8 mouse cellular contexts compared by ENCODE assay signal in genomic region chr2:31974809-31975371, GRCm38 (mm10). TPM values are rescaled to one million over a fixed set of nuclear protein-coding genes. Genes with fewer than 3 reads are reported as not detected.
DNase-seq lines count a peak whose midpoint lies in the region; ATAC-seq and TF ChIP-seq lines count a peak whose summit lies in the region.

No protein-coding gene starts in this region.

- H3K27ac ChIP-seq in heart, embryonic 15.5 days = peak overlapping the region; percentile 50
- H3K27ac ChIP-seq in ES-E14 (ENCODE audit: insufficient read depth, low read depth, low read length, poor library complexity, severe bottlenecking) (no peak overlapping the region), macrophage (peak overlapping the region; percentile 46)
- H3K27ac ChIP-seq in forebrain, embryonic 16.5 days (ENCODE audit: low read length) = no peak overlapping the region

- no peaks in the 10 kb centered on the region for H3K9me3 ChIP-seq in heart, embryonic 15.5 days (replicated peaks)
- no peaks in the 10 kb centered on the region for H3K9me3 ChIP-seq in ES-E14 (ENCODE audit: control insufficient read depth, insufficient read depth, low read depth, low read length)
- H3K9me3 ChIP-seq in forebrain, embryonic 16.5 days (ENCODE audit: control insufficient read depth, low read length) = no peaks in the 10 kb centered on the region

- H3K4me3 ChIP-seq in heart, embryonic 15.5 days = peak overlapping the region; percentile 75
- H3K4me3 ChIP-seq in ES-E14 (ENCODE audit: insufficient read depth in 1 of 2, low read depth in 1 of 2, low read length in 2 of 2, poor library complexity in 1 of 2, severe bottlenecking in 1 of 2) = peak overlapping the region; percentile 85 to 88
- peak overlapping the region; percentile 76 for H3K4me3 ChIP-seq in forebrain, embryonic 16.5 days (replicated peaks; ENCODE audit: low read length)
- H3K4me3 ChIP-seq in macrophage (ENCODE audit: inconsistent target) = peak overlapping the region; percentile 94

- in situ Hi-C loops in ES-E14 (cut with MboI; ENCODE audit: low sequenced_read_pairs in 2 of 2, unreplicated experiment in 2 of 2) = no loop called here

- no peak for ATAC-seq in heart, embryonic 15.5 days (replicated peaks; ENCODE audit: insufficient number of reproducible peaks, insufficient read depth, low FRiP score, low read depth)
- no peak for ATAC-seq in forebrain, embryonic 16.5 days

- H3K9ac ChIP-seq in heart, embryonic 15.5 days = peak overlapping the region; percentile 89
- peak overlapping the region; percentile 94 for H3K9ac ChIP-seq in ES-E14 (ENCODE audit: insufficient read depth, low read depth, low read length, poor library complexity, severe bottlenecking)
- peak overlapping the region; percentile 83 for H3K9ac ChIP-seq in forebrain, embryonic 16.5 days (replicated peaks; ENCODE audit: low read depth, low read length)

- DNase-seq in heart, adult 18-20 months = no peak
- DNase-seq in ES-E14 (ENCODE audit: low read depth, low spot score) = no peak
- DNase-seq in retina, postnatal 1 day = no peak
- DNase-seq in frontal cortex, postnatal 36 days (ENCODE audit: low spot score in 2 of 2) = no peak
- DNase-seq in embryo, embryonic 10 days (ENCODE audit: low spot score) = no peak

- no peaks in the 10 kb centered on the region for H3K27me3 ChIP-seq in heart, embryonic 15.5 days
- no peaks in the 10 kb centered on the region for H3K27me3 ChIP-seq in forebrain, embryonic 16.5 days (replicated peaks; ENCODE audit: control insufficient read depth, insufficient read depth, low read length)

- H3K36me3 ChIP-seq in heart, embryonic 15.5 days = peaks cover 39% of the 10 kb centered on the region
- H3K36me3 ChIP-seq in ES-E14 (ENCODE audit: control insufficient read depth, insufficient read depth, low read length, poor library complexity, severe bottlenecking) = peaks cover 18% of the 10 kb centered on the region
- peaks cover 17% of the 10 kb centered on the region for H3K36me3 ChIP-seq in forebrain, embryonic 16.5 days (ENCODE audit: control insufficient read depth, insufficient read depth)
- H3K36me3 ChIP-seq in macrophage (ENCODE audit: inconsistent target) = peaks cover 26% of the 10 kb centered on the region

- H3K4me2 ChIP-seq in heart, embryonic 15.5 days = peak overlapping the region; percentile 82
- H3K4me2 ChIP-seq in forebrain, embryonic 16.5 days (ENCODE audit: low read length) = peak overlapping the region; percentile 68

- peaks cover 10% of the 10 kb centered on the region for H3K4me1 ChIP-seq in heart, embryonic 15.5 days (replicated peaks)
- peaks cover 0 to 2% of the 10 kb centered on the region in 2 experiments; a peak in 1 of 4 replicates for H3K4me1 ChIP-seq in ES-E14 (ENCODE audit: control insufficient read depth in 2 of 2, insufficient read depth in 2 of 2, low read length in 2 of 2, poor library complexity in 1 of 2)
- peaks cover 14% of the 10 kb centered on the region for H3K4me1 ChIP-seq in forebrain, embryonic 16.5 days (replicated peaks; ENCODE audit: control insufficient read depth, insufficient read depth, low read length)

- 8% methylated on average over 13 of the region's 13 CpGs for WGBS in heart, embryonic 15.5 days
- 11% methylated on average over 13 of the region's 13 CpGs for WGBS in forebrain, embryonic 16.5 days
- 8% methylated on average over 13 of the region's 13 CpGs for WGBS in macrophage (ENCODE audit: missing documents)

- H3K79me2 ChIP-seq in macrophage (ENCODE audit: inconsistent target) = peaks cover 24% of the 10 kb centered on the region

TF ChIP-seq in ES-E14, 5 proteins besides CTCF, POLR2A, EP300 and RAD21:
- TF ChIP-seq MAFK (IDR thresholded peaks at IDR 0.05; ENCODE audit: insufficient read depth, low read depth, low read length) = no peak
- no peak for TF ChIP-seq ZC3H11A (IDR thresholded peaks at IDR 0.05; ENCODE audit: borderline replicate concordance, low read depth, low read length)
- no peak for TF ChIP-seq ZNF384 (IDR thresholded peaks at IDR 0.05; ENCODE audit: low read depth, low read length)
- TF ChIP-seq CHD2 (IDR thresholded peaks at IDR 0.05; ENCODE audit: low read depth, low read length) = no peak
- TF ChIP-seq HCFC1 (IDR thresholded peaks at IDR 0.05; ENCODE audit: borderline replicate concordance, insufficient read depth, low read length) = no peak

RNA-seq across cellular contexts. Expression of gene Nup214, which starts 0.7 kb away (rescaled TPM):
- 54.7 and 55.1 TPM in 2 replicates for polyA plus RNA-seq in heart, embryonic 15.5 days (2015; fragmentation: Nextera tagmentation; extraction: Ambion mirVana)
- 10 to 100 TPM; 27.7 to 36.7 TPM for total RNA-seq in heart, adult 18-20 months (2021)
- total RNA-seq in ES-E14 (2012; rRNA removed) = 74.3 and 77.0 TPM in 2 replicates
- polyA plus RNA-seq in forebrain, embryonic 16.5 days (2015; fragmentation: Nextera tagmentation; extraction: Ambion mirVana) = 67.8 and 69.2 TPM in 2 replicates
- total RNA-seq in macrophage (2018; cell fraction: chromatin; rRNA removed) = 100 to 1,000 TPM in 25 of 26 experiments, 10 to 100 TPM in 1; 93.6 to 276 (median 190) TPM
- total RNA-seq in macrophage (2018; cell fraction: cytosol; rRNA removed) = 10 to 100 TPM; 49.4 to 79.7 (median 65.7) TPM
- total RNA-seq in macrophage (2018; cell fraction: nucleus; rRNA removed) = 100 to 1,000 TPM in 14 of 26 experiments, 10 to 100 TPM in 12; 62.0 to 177 (median 114) TPM
- 39.4 to 47.0 TPM (median 40.3 TPM) in 3 replicates for polyA plus RNA-seq in macrophage (2018)

RNA-seq across cellular contexts. Expression of gene Aif1l, which starts 25.0 kb away (rescaled TPM):
- 45.9 and 46.7 TPM in 2 replicates for polyA plus RNA-seq in heart, embryonic 15.5 days (2015; fragmentation: Nextera tagmentation; extraction: Ambion mirVana)
- total RNA-seq in heart, adult 18-20 months (2021) = 1 to 10 TPM; 2.5 to 3.5 TPM
- 17.6 and 48.5 TPM in 2 replicates for total RNA-seq in ES-E14 (2012; rRNA removed)
- 42.9 and 45.9 TPM in 2 replicates for polyA plus RNA-seq in forebrain, embryonic 16.5 days (2015; fragmentation: Nextera tagmentation; extraction: Ambion mirVana)
- total RNA-seq in macrophage (2018; cell fraction: chromatin; rRNA removed) = under 1 TPM in 1 of 26 experiments, not detected in 25; 0.38 TPM
- not detected for total RNA-seq in macrophage (2018; cell fraction: cytosol; rRNA removed)
- total RNA-seq in macrophage (2018; cell fraction: nucleus; rRNA removed) = not detected
- not detected in 3 replicates for polyA plus RNA-seq in macrophage (2018)

Comparison
In these comparisons a context has a peak if more than half of its experiments do, and no peak if none do; other contexts are left out.
1. H3K27ac ChIP-seq: peak in heart, embryonic 15.5 days (single experiment) and macrophage (single experiment); none in ES-E14 (single experiment) and forebrain, embryonic 16.5 days (single experiment).
2. RNA of gene Aif1l, which starts 25.0 kb away (polyA plus RNA-seq): 45.9 to 46.7 TPM in heart, embryonic 15.5 days and 42.9 to 45.9 TPM in forebrain, embryonic 16.5 days; not detected in macrophage; every median in the first group is over 10 times any median in the second.
3. Peak in every context shown above with its lines, with median percentiles within 50 percentile points of each other: H3K4me3 ChIP-seq and H3K9ac ChIP-seq.